Mouse (Mus musculus) large intestine, adult 2 months (tissue): ENCODE results near the gene Gpsm2. TPM values are rescaled to one million over a fixed set of nuclear protein-coding genes. Genes with fewer than 3 reads are reported as not detected.

Source experiments
- DNase-seq: peaks from one replicate; pipeline ENCODE4 v3.0.0-alpha.2; 2012; ENCODE audit warnings: low read depth, low spot score
- WGBS: fragments of 180-500 bp; shearing (Covaris S2); methylation state at CpG from one replicate; pipeline ENCODE4 v1.1.7; 2018; 5-methylcytosine and 5-hydroxymethylcytosine counted together
- polyA plus RNA-seq: library from polyadenylated mRNA; depleted of rRNA; stranded (reverse); fragments of >200 nt; gene quantifications from 2 replicates; pipeline ENCODE4 v1.2.3, GENCODE M21; 2012; rRNA removed

Gpsm2 gene
- polyA plus RNA-seq: 12.2 and 18.7 TPM in 2 replicates

DNA sequence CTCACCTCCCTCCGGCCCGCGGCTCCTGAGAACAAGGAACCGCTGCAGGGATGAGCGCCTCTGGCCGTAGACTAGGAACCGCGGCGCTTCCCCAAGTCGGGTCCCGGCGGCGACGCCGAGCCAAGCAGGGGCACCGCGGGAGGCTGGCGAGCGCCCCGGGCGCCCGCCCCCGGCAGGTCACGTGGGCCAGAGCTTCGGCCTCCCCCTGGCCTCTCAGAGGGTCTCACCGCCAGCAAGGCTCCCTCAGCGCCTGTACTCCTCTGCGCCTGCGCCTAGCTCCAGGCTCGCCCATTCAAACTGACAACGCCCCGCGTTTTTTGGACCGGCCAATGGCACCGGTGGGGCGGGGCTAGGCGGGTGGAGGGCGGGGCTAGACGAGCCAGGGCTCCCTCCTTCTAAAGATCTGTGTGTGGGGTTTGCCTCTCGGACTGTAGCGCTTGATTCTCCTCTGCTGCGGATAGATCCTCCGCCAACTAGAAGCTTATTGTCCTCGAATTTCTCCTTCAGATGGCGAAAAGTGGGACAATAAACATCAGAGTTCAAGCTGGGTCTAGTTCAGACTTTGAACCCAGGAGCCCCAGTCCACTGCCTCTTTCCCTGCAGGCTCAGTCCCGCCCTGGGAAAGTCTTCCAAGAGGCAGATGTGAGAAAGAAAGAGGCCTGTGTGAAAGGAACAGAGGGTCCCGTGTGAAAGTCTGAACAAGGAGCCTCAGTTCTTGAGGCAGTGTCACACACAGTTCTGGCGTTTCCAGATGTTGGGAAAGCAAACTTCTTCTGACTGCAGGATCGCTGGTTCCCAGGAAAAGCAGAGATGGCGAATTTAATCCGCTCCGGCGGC, at the start of gene Gpsm2:
Gpsm2 (minus strand) TSS at position 274 of the 837 bp plus-strand sequence.
- peak; percentile 81 for DNase-seq
- WGBS: 4% methylated on average over 53 of the region's 53 CpGs

GRCm38 (mm10) chr3:108770725-108771368, 48.7 kb upstream of the Gpsm2 start:
- 9% methylated on average over 6 of the region's 6 CpGs for WGBS
- DNase-seq: peak; percentile 61

DNA sequence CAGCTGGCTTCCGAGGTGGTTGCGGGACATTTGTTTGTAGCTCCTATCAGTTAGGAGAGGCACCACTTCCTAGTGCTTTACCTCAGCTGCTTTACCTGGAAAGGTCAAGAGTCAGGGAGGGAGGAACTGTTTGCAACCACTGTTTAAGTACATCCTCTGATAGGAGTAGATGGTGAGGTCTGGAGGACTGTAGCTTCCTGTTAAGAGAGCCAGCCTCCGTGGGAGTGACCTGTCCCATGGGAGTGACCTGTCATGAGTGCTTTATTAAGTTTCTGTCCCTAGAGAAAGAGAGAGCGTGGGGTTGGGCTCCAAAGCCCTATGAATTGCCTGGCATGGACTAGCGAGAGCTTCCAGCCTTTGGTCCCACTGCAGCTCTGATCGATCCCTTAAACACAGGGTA, 47.4 kb upstream of the Gpsm2 start:
- peak; percentile 56 for DNase-seq
- WGBS: 28% methylated on average over 6 of the region's 6 CpGs

- DNase-seq: no peak
- 59% methylated on average over 10 of the region's 10 CpGs for WGBS
Observed at GRCm38 (mm10) chr3:108767416-108767815, 45.3 kb upstream of the Gpsm2 start.

DNA sequence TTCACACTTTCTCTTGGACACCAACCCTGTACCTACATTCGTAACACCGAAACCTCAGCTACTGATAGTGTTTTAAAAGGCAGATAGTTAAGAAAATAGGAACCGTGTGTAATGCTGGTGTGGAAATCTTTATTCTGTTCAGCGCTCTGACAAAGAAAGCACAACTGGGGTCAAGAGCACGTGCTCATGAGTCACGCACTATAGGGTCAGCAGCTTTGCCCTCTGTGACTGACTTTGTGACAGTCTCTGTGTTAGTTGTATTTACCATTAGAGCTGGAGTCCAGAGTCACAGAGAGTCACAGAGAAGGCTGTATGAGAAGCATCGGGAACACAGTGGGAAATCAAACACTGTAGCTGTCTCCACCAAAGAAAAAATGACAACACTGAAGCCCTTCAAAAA, 44.8 kb upstream of the Gpsm2 start:
- DNase-seq: no peak
- WGBS: 80% methylated on average over 7 of the region's 7 CpGs

DNA sequence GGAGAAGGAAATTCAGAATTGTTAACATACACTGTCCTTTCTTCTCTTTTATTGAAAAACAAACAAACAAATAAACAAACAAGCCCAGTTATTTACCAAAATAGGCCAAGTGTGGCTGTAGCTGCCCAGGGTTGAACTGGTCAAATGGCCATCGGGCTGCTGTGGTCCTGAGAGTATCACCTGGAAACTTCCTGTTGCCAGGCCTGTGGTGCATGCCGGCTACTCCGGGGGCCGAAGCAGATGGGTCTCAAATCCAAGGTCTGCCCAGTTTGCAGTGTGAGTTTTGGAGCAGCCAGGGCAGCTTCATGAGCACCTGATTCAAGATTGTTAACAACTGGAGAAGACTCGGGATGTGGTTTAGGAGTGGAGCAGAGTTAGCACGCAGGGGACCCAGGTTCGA, 43.4 kb upstream of the Gpsm2 start:
- WGBS: 94% methylated on average over 7 of the region's 7 CpGs
- DNase-seq: no peak

DNA sequence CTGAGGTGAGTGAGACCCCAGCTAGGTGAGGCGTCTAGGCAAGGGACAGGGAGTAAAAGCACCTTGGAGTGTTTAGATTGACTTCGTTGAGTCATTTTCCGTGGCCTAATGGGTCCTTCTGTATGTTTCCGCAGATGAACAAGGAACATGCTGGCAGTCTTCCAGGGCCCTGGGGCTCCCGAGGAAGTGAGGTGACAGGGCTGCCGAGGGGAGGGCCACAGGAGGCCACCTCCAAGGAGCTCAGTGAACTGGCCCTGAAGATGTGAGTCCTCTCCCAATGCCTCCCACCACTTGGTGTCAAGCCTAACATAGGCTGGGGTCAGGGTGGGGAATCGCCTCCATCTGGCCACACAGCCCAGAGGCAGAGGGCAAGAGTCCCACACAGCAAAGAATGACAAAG, 42.9 kb upstream of the Gpsm2 start:
- WGBS: 46% methylated on average over 7 of the region's 7 CpGs

DNA sequence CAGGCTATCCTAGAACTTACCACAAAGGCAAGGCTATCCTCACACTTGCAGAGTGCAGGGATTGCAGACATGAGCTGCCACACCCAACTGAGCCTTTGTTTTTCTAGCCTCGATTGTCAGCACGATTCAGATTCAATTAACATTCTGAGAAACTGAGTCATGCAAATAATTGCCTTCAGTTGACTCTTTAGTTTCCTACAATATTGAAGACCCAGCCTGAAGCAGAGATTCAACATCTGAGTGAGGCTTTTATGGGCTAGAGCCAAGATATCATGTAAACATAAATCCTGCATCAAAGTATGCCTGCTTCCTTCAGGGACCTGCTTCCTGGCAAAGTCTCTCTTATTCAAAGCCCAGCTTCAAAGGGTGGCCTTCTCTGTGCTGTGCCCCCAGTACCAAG, 41.6 kb upstream of the Gpsm2 start:
- WGBS: 25% methylated on average over 2 of the region's 2 CpGs
- DNase-seq: no peak

More for the DNA sequence above, 42.9 kb upstream of the Gpsm2 start:
- no peak for DNase-seq

- WGBS: 61% methylated on average over 7 of the region's 7 CpGs
- DNase-seq: no peak
Observed at GRCm38 (mm10) chr3:108762597-108763111, 40.5 kb upstream of the Gpsm2 start.

DNA sequence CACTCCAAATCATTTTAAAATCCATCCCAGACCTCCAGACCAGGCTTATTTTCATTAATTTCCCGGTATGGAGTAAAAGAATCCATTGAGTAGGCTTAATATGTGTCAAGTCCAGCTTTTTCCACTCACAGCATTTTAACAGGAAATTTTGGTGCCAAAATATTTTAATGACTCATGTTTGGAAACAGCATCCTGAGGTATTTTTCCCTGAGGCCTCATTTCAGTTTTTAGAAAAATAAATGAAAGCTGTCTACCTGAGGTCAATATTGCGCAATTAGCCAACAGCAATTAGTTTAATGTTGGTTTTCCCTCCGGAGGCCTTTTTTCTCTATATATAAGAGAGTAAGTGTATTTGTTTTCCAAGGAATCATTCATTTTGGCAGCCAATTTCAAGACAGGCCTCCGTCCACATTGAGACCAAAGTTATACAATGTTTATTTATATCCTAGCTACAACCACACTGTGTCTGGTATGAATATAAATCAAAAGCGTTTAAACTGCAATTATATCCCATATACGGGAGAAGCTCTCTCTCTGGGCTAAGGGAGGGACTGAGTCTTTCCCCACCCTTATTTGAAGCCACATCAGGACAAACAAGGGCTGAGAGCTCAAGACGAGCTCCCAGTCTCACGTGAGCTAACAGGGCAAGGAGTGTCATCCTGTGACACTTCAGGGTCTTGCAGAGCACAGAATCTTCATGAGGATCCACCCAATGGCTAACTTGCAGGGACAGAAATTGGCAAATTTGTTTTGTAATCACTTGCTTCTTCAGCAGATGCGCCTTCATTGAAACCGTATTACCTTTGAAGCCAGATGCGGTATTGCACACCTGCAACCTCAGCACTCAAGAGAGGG, 37.7 kb upstream of the Gpsm2 start:
- no peak for DNase-seq
- WGBS: 51% methylated on average over 11 of the region's 11 CpGs

GRCm38 (mm10) chr3:108757570-108757969, 35.5 kb upstream of the Gpsm2 start:
- 43% methylated on average over 9 of the region's 9 CpGs for WGBS
- no peak for DNase-seq

GRCm38 (mm10) chr3:108756131-108756530, 34.0 kb upstream of the Gpsm2 start:
- DNase-seq: no peak

DNA sequence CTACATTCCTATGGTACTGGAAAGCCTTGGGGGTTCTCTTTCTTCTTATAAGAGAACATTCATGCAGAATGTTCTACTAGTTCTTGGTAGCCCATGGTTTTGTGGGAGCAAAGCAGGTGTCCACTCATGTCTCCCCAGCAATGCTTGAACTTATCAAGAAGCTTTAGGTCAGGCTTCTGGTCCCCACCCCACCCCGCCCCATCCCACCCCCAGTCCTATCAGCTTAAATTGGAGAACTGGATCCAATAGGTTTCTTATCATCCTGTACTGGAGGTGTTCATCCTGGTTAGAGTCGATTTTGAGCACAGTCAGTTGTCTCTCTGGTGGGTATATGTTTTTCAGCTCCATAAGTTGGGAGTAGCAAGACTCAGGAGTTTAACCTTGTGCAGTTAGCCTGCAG, 33.4 kb upstream of the Gpsm2 start:
- WGBS: 84% methylated on average over 2 of the region's 2 CpGs
- DNase-seq: no peak

More at GRCm38 (mm10) chr3:108756131-108756530, 34.0 kb upstream of the Gpsm2 start:
- 86% methylated on average over 1 of the region's 1 CpGs for WGBS

GRCm38 (mm10) chr3:108754541-108754940, 32.4 kb upstream of the Gpsm2 start:
- DNase-seq: no peak
- 19% methylated on average over 1 of the region's 1 CpGs for WGBS

DNA sequence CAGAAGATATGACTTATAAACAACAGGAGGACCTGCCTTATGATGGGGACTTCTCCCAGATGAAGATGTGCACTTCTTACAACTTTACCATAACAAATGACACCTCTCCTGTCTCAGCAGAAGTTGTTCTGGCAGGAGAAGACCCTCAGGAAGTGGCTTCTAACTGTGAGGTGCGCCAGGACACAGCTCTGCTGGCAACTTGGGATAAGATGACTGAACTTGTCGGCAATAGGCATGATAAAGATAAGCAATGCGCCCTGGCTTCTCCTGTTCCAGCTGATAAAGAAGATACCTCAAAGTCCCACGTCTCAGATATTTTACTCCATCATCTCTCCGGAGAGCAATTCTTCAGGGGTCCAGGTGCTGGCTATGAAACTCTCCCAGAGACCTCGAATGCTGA, 29.6 kb upstream of the Gpsm2 start:
- 84% methylated on average over 6 of the region's 6 CpGs for WGBS
- DNase-seq: no peak

- DNase-seq: no peak
- 62% methylated on average over 6 of the region's 6 CpGs for WGBS
Observed at GRCm38 (mm10) chr3:108751061-108751460, 29.0 kb upstream of the Gpsm2 start.

- DNase-seq: no peak
- 93% methylated on average over 4 of the region's 4 CpGs for WGBS
Observed at GRCm38 (mm10) chr3:108744060-108744459, 22.0 kb upstream of the Gpsm2 start.

DNA sequence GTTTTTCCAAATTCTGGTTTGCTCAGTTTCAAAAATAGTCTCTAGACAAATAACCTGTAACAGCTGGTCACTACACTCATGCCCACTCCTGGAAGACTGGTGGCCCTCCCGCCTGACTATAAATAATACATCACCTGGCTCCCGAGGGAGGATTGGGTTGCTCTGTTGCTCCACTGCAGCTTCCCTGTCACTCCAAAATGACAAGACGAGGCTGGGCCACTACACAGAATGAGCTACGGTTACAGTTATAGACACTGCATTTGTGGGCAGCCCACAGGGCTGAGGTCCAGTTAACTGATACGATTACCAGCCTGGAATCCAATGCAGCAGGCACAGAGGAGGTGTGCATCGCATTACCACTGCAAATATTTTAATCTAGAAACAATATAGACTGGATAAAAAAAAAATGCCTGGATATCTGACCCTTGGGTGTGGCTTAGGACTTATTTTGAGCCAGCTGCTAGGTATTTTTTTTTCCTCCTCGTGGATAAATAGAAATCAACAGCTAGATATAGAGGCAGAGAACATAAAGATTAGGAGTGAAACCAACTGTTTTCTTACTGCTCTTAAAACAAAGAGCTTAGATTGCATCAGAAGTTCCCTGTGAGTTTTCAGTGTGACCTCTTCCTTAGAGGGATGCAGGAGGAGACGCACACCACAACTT, 17.1 kb upstream of the Gpsm2 start, which contains the start of gene Aknad1:
Aknad1 (plus strand) TSS at position 614 of the 664 bp plus-strand sequence.
- WGBS: 60% methylated on average over 8 of the region's 8 CpGs
- DNase-seq: no peak

GRCm38 (mm10) chr3:108737761-108738160, 15.7 kb upstream of the Gpsm2 start:
- 88% methylated on average over 3 of the region's 3 CpGs for WGBS
- no peak for DNase-seq
